Mouse (Mus musculus): ENCODE data around the gene Mylk. TPM values are rescaled to one million over a fixed set of nuclear protein-coding genes. Genes with fewer than 3 reads are reported as not detected.
A peak's percentile ranks its signal among the peaks of the same experiment; 100 is the strongest.

Mylk gene
- total RNA-seq, 1 experiment, result 0.27 TPM

- no peaks in the 10 kb centered on the region for H3K9me3 ChIP-seq (ENCODE audit: control insufficient read depth, insufficient read depth, low read depth, low read length)
- no peak overlapping the region for H3K4me3 ChIP-seq (ENCODE audit: insufficient read depth in 1 of 2, low read depth in 1 of 2, low read length in 2 of 2, poor library complexity in 1 of 2, severe bottlenecking in 1 of 2)
- no peaks in the 10 kb centered on the region for H3K4me1 ChIP-seq (ENCODE audit: control insufficient read depth in 2 of 2, insufficient read depth in 2 of 2, low read length in 2 of 2, poor library complexity in 1 of 2)
- in situ Hi-C loops (cut with MboI; ENCODE audit: low sequenced_read_pairs in 2 of 2, unreplicated experiment in 2 of 2), result no loop called here
- no peak overlapping the region for H3K9ac ChIP-seq (ENCODE audit: insufficient read depth, low read depth, low read length, poor library complexity, severe bottlenecking)
- DNase-seq (ENCODE audit: low read depth, low spot score), result no peak
- H3K27ac ChIP-seq (ENCODE audit: insufficient read depth, low read depth, low read length, poor library complexity, severe bottlenecking), result no peak overlapping the region
- H3K36me3 ChIP-seq (ENCODE audit: control insufficient read depth, insufficient read depth, low read length, poor library complexity, severe bottlenecking), result no peaks in the 10 kb centered on the region
- TF ChIP-seq ZNF384 (IDR thresholded peaks at IDR 0.05; ENCODE audit: low read depth, low read length) (no peak), HCFC1 (IDR thresholded peaks at IDR 0.05; ENCODE audit: borderline replicate concordance, insufficient read depth, low read length) (no peak), CHD2 (IDR thresholded peaks at IDR 0.05; ENCODE audit: low read depth, low read length) (no peak)
Measured at GRCm38 (mm10) chr16:34901031-34901430, 156.0 kb downstream of the Mylk start.

GRCm38 (mm10) chr16:34901611-34902293 lies 156.7 kb downstream of the Mylk start:
- TF ChIP-seq ZC3H11A (IDR thresholded peaks at IDR 0.05; ENCODE audit: borderline replicate concordance, low read depth, low read length) (no peak), CHD2 (IDR thresholded peaks at IDR 0.05; ENCODE audit: low read depth, low read length) (no peak), MAFK (IDR thresholded peaks at IDR 0.05; ENCODE audit: insufficient read depth, low read depth, low read length) (no peak), HCFC1 (IDR thresholded peaks at IDR 0.05; ENCODE audit: borderline replicate concordance, insufficient read depth, low read length) (no peak), ZNF384 (IDR thresholded peaks at IDR 0.05; ENCODE audit: low read depth, low read length) (no peak)
- H3K4me1 ChIP-seq (ENCODE audit: control insufficient read depth in 2 of 2, insufficient read depth in 2 of 2, low read length in 2 of 2, poor library complexity in 1 of 2), result no peaks in the 10 kb centered on the region
- H3K36me3 ChIP-seq (ENCODE audit: control insufficient read depth, insufficient read depth, low read length, poor library complexity, severe bottlenecking), result no peaks in the 10 kb centered on the region
- no peak overlapping the region for H3K27ac ChIP-seq (ENCODE audit: insufficient read depth, low read depth, low read length, poor library complexity, severe bottlenecking)
- DNase-seq (ENCODE audit: low read depth, low spot score), result no peak
- H3K9ac ChIP-seq (ENCODE audit: insufficient read depth, low read depth, low read length, poor library complexity, severe bottlenecking), result no peak overlapping the region
- in situ Hi-C loops (cut with MboI; ENCODE audit: low sequenced_read_pairs in 2 of 2, unreplicated experiment in 2 of 2), result no loop called here
- H3K9me3 ChIP-seq (ENCODE audit: control insufficient read depth, insufficient read depth, low read depth, low read length), result no peaks in the 10 kb centered on the region
- no peak overlapping the region for H3K4me3 ChIP-seq (ENCODE audit: insufficient read depth in 1 of 2, low read depth in 1 of 2, low read length in 2 of 2, poor library complexity in 1 of 2, severe bottlenecking in 1 of 2)

GRCm38 (mm10) chr16:34902294-34902680 lies 157.3 kb downstream of the Mylk start:
- in situ Hi-C loops (cut with MboI; ENCODE audit: low sequenced_read_pairs in 2 of 2, unreplicated experiment in 2 of 2), result no loop called here

GRCm38 (mm10) chr16:34902761-34903160 lies 157.8 kb downstream of the Mylk start:
- TF ChIP-seq ZC3H11A (IDR thresholded peaks at IDR 0.05; ENCODE audit: borderline replicate concordance, low read depth, low read length) (no peak), HCFC1 (IDR thresholded peaks at IDR 0.05; ENCODE audit: borderline replicate concordance, insufficient read depth, low read length) (no peak), CHD2 (IDR thresholded peaks at IDR 0.05; ENCODE audit: low read depth, low read length) (no peak), ZNF384 (IDR thresholded peaks at IDR 0.05; ENCODE audit: low read depth, low read length) (no peak), MAFK (IDR thresholded peaks at IDR 0.05; ENCODE audit: insufficient read depth, low read depth, low read length) (no peak)
- H3K36me3 ChIP-seq (ENCODE audit: control insufficient read depth, insufficient read depth, low read length, poor library complexity, severe bottlenecking), result no peaks in the 10 kb centered on the region
- H3K9ac ChIP-seq (ENCODE audit: insufficient read depth, low read depth, low read length, poor library complexity, severe bottlenecking), result no peak overlapping the region
- in situ Hi-C loops (cut with MboI; ENCODE audit: low sequenced_read_pairs in 2 of 2, unreplicated experiment in 2 of 2), result no loop called here
- no peaks in the 10 kb centered on the region for H3K9me3 ChIP-seq (ENCODE audit: control insufficient read depth, insufficient read depth, low read depth, low read length)
- H3K27ac ChIP-seq (ENCODE audit: insufficient read depth, low read depth, low read length, poor library complexity, severe bottlenecking), result no peak overlapping the region
- H3K4me1 ChIP-seq (ENCODE audit: control insufficient read depth in 2 of 2, insufficient read depth in 2 of 2, low read length in 2 of 2, poor library complexity in 1 of 2), result no peaks in the 10 kb centered on the region
- no peak for DNase-seq (ENCODE audit: low read depth, low spot score)
- H3K4me3 ChIP-seq (ENCODE audit: insufficient read depth in 1 of 2, low read depth in 1 of 2, low read length in 2 of 2, poor library complexity in 1 of 2, severe bottlenecking in 1 of 2), result no peak overlapping the region

More at GRCm38 (mm10) chr16:34902294-34902680, 157.3 kb downstream of the Mylk start:
- Histone ChIP-seq H3K4me3 (ENCODE audit: insufficient read depth in 1 of 2, low read depth in 1 of 2, low read length in 2 of 2, poor library complexity in 1 of 2, severe bottlenecking in 1 of 2) (no peak overlapping the region), H3K9me3 (ENCODE audit: control insufficient read depth, insufficient read depth, low read depth, low read length) (no peaks in the 10 kb centered on the region), H3K27ac (ENCODE audit: insufficient read depth, low read depth, low read length, poor library complexity, severe bottlenecking) (no peak overlapping the region), H3K36me3 (ENCODE audit: control insufficient read depth, insufficient read depth, low read length, poor library complexity, severe bottlenecking) (no peaks in the 10 kb centered on the region), H3K9ac (ENCODE audit: insufficient read depth, low read depth, low read length, poor library complexity, severe bottlenecking) (no peak overlapping the region), H3K4me1 (ENCODE audit: control insufficient read depth in 2 of 2, insufficient read depth in 2 of 2, low read length in 2 of 2, poor library complexity in 1 of 2) (no peaks in the 10 kb centered on the region)
- peak; percentile 39 for DNase-seq (ENCODE audit: low read depth, low spot score)
- TF ChIP-seq ZC3H11A (IDR thresholded peaks at IDR 0.05; ENCODE audit: borderline replicate concordance, low read depth, low read length), result peak; percentile 70
- TF ChIP-seq HCFC1 (IDR thresholded peaks at IDR 0.05; ENCODE audit: borderline replicate concordance, insufficient read depth, low read length), result no peak
- no peak for TF ChIP-seq MAFK (IDR thresholded peaks at IDR 0.05; ENCODE audit: insufficient read depth, low read depth, low read length)

- Histone ChIP-seq H3K9me3 (ENCODE audit: control insufficient read depth, insufficient read depth, low read depth, low read length) (no peaks in the 10 kb centered on the region), H3K27ac (ENCODE audit: insufficient read depth, low read depth, low read length, poor library complexity, severe bottlenecking) (no peak overlapping the region), H3K4me1 (ENCODE audit: control insufficient read depth in 2 of 2, insufficient read depth in 2 of 2, low read length in 2 of 2, poor library complexity in 1 of 2) (no peaks in the 10 kb centered on the region), H3K36me3 (ENCODE audit: control insufficient read depth, insufficient read depth, low read length, poor library complexity, severe bottlenecking) (no peaks in the 10 kb centered on the region), H3K4me3 (ENCODE audit: insufficient read depth in 1 of 2, low read depth in 1 of 2, low read length in 2 of 2, poor library complexity in 1 of 2, severe bottlenecking in 1 of 2) (no peak overlapping the region), H3K9ac (ENCODE audit: insufficient read depth, low read depth, low read length, poor library complexity, severe bottlenecking) (no peak overlapping the region)
- TF ChIP-seq ZNF384 (IDR thresholded peaks at IDR 0.05; ENCODE audit: low read depth, low read length) (no peak), ZC3H11A (IDR thresholded peaks at IDR 0.05; ENCODE audit: borderline replicate concordance, low read depth, low read length) (no peak), CHD2 (IDR thresholded peaks at IDR 0.05; ENCODE audit: low read depth, low read length) (no peak), MAFK (IDR thresholded peaks at IDR 0.05; ENCODE audit: insufficient read depth, low read depth, low read length) (no peak), HCFC1 (IDR thresholded peaks at IDR 0.05; ENCODE audit: borderline replicate concordance, insufficient read depth, low read length) (no peak)
- in situ Hi-C loops (cut with MboI; ENCODE audit: low sequenced_read_pairs in 2 of 2, unreplicated experiment in 2 of 2), result loop anchor here in 1 of 2 experiments (5.0 kb wide), 1 partner anchor 57 kb away; no protein-coding TSS in a partner anchor
- DNase-seq (ENCODE audit: low read depth, low spot score), result no peak
Measured at GRCm38 (mm10) chr16:34904876-34905275, 159.9 kb downstream of the Mylk start.
